Mouse (Mus musculus): Measurements from ENCODE around the gene Bach2. TPM values are rescaled to one million over a fixed set of nuclear protein-coding genes. Genes with fewer than 3 reads are reported as not detected.

The Bach2 gene
- polyA plus RNA-seq, 2 experiments = 0.45 to 0.67 TPM

- TF ChIP-seq CTCF (IDR thresholded peaks at IDR 0.05; ENCODE audit: low read depth) = peak; percentile 50
- no peak for TF ChIP-seq EP300 (IDR thresholded peaks at IDR 0.05; ENCODE audit: low read depth)
- no peak overlapping the region for H3K27ac ChIP-seq
- no peaks in the 10 kb centered on the region for H3K27me3 ChIP-seq (ENCODE audit: control insufficient read depth, insufficient read depth, low read length)
- H3K36me3 ChIP-seq (replicated peaks; ENCODE audit: control insufficient read depth, insufficient read depth, low read depth) = no peaks in the 10 kb centered on the region
- H3K9ac ChIP-seq (replicated peaks) = no peak overlapping the region
- ATAC-seq (ENCODE audit: insufficient read depth) = peak; percentile 62
- H3K4me3 ChIP-seq (ENCODE audit: insufficient read depth in 1 of 2, low read depth in 2 of 2, low read length in 2 of 2) = no peak overlapping the region
- peaks cover 0 to 9% of the 10 kb centered on the region in 2 experiments; a peak in 1 of 4 replicates for H3K4me1 ChIP-seq (replicated peaks; ENCODE audit: control insufficient read depth in 2 of 2, insufficient read depth in 2 of 2, low read length in 1 of 2)
- 48% methylated on average over 12 of the region's 12 CpGs for WGBS (ENCODE audit: insufficient replicate concordance)
- H3K4me2 ChIP-seq (ENCODE audit: low read depth) = no peak overlapping the region
- H3K9me3 ChIP-seq (ENCODE audit: control insufficient read depth, low read length) = no peaks in the 10 kb centered on the region
- no peak for DNase-seq (ENCODE audit: low read depth in 3 of 3, low spot score in 3 of 3)
These were observed 323.0 kb downstream of the Bach2 start for GRCm38 (mm10) chr4:32561555-32562095.

- H3K27ac ChIP-seq = no peak overlapping the region
- no peak for DNase-seq (ENCODE audit: low read depth in 3 of 3, low spot score in 3 of 3)
These were observed 323.9 kb downstream of the Bach2 start for GRCm38 (mm10) chr4:32562319-32563115.

GRCm38 (mm10) chr4:32564416-32564815 lies 325.8 kb downstream of the Bach2 start:
- Histone ChIP-seq H3K4me1 (replicated peaks; ENCODE audit: control insufficient read depth in 2 of 2, insufficient read depth in 2 of 2, low read length in 1 of 2) (peaks cover 0 to 13% of the 10 kb centered on the region in 2 experiments; a peak in 1 of 4 replicates), H3K9me3 (ENCODE audit: control insufficient read depth, low read length) (no peaks in the 10 kb centered on the region), H3K27me3 (ENCODE audit: control insufficient read depth, insufficient read depth, low read length) (no peaks in the 10 kb centered on the region), H3K36me3 (replicated peaks; ENCODE audit: control insufficient read depth, insufficient read depth, low read depth) (no peaks in the 10 kb centered on the region), H3K4me2 (ENCODE audit: low read depth) (no peak overlapping the region), H3K4me3 (ENCODE audit: insufficient read depth in 1 of 2, low read depth in 2 of 2, low read length in 2 of 2) (no peak overlapping the region), H3K27ac (no peak overlapping the region), H3K9ac (replicated peaks) (no peak overlapping the region)
- DNase-seq (ENCODE audit: low read depth in 3 of 3, low spot score in 3 of 3) = no peak
- WGBS (ENCODE audit: insufficient replicate concordance) = 62% methylated on average over 7 of the region's 7 CpGs
- ATAC-seq (ENCODE audit: insufficient read depth) = no peak
- TF ChIP-seq CTCF (IDR thresholded peaks at IDR 0.05; ENCODE audit: low read depth) = no peak
- TF ChIP-seq EP300 (IDR thresholded peaks at IDR 0.05; ENCODE audit: low read depth) = no peak

More at GRCm38 (mm10) chr4:32562319-32563115, 323.9 kb downstream of the Bach2 start:
- no peak for ATAC-seq (ENCODE audit: insufficient read depth)
- H3K36me3 ChIP-seq (replicated peaks; ENCODE audit: control insufficient read depth, insufficient read depth, low read depth) = no peaks in the 10 kb centered on the region
- WGBS (ENCODE audit: insufficient replicate concordance) = 80% methylated on average over 35 of the region's 35 CpGs
- no peaks in the 10 kb centered on the region for H3K27me3 ChIP-seq (ENCODE audit: control insufficient read depth, insufficient read depth, low read length)
- H3K4me2 ChIP-seq (ENCODE audit: low read depth) = no peak overlapping the region
- no peaks in the 10 kb centered on the region for H3K9me3 ChIP-seq (ENCODE audit: control insufficient read depth, low read length)
- no peak overlapping the region for H3K9ac ChIP-seq (replicated peaks)
- TF ChIP-seq CTCF (IDR thresholded peaks at IDR 0.05; ENCODE audit: low read depth) (no peak), EP300 (IDR thresholded peaks at IDR 0.05; ENCODE audit: low read depth) (no peak)
- H3K4me1 ChIP-seq (replicated peaks; ENCODE audit: control insufficient read depth in 2 of 2, insufficient read depth in 2 of 2, low read length in 1 of 2) = peaks cover 0 to 9% of the 10 kb centered on the region in 2 experiments; a peak in 1 of 4 replicates
- no peak overlapping the region for H3K4me3 ChIP-seq (ENCODE audit: insufficient read depth in 1 of 2, low read depth in 2 of 2, low read length in 2 of 2)

- no peak for DNase-seq (ENCODE audit: low read depth in 3 of 3, low spot score in 3 of 3)
- WGBS (ENCODE audit: insufficient replicate concordance) = 22% methylated on average over 8 of the region's 8 CpGs
- Histone ChIP-seq H3K27me3 (ENCODE audit: control insufficient read depth, insufficient read depth, low read length) (no peaks in the 10 kb centered on the region), H3K4me1 (replicated peaks; ENCODE audit: control insufficient read depth in 2 of 2, insufficient read depth in 2 of 2, low read length in 1 of 2) (peaks cover 0 to 17% of the 10 kb centered on the region in 2 experiments; a peak in 1 of 4 replicates), H3K27ac (no peak overlapping the region), H3K9me3 (ENCODE audit: control insufficient read depth, low read length) (no peaks in the 10 kb centered on the region), H3K4me2 (ENCODE audit: low read depth) (no peak overlapping the region), H3K4me3 (ENCODE audit: insufficient read depth in 1 of 2, low read depth in 2 of 2, low read length in 2 of 2) (no peak overlapping the region), H3K9ac (replicated peaks) (no peak overlapping the region), H3K36me3 (replicated peaks; ENCODE audit: control insufficient read depth, insufficient read depth, low read depth) (no peaks in the 10 kb centered on the region)
- ATAC-seq (ENCODE audit: insufficient read depth) = no peak
- TF ChIP-seq CTCF (IDR thresholded peaks at IDR 0.05; ENCODE audit: low read depth) = no peak
These were observed 326.3 kb downstream of the Bach2 start for GRCm38 (mm10) chr4:32564918-32565317.

- H3K4me2 ChIP-seq (ENCODE audit: low read depth) = no peak overlapping the region
- no peaks in the 10 kb centered on the region for H3K36me3 ChIP-seq (replicated peaks; ENCODE audit: control insufficient read depth, insufficient read depth, low read depth)
- no peak for ATAC-seq (ENCODE audit: insufficient read depth)
- TF ChIP-seq CTCF (IDR thresholded peaks at IDR 0.05; ENCODE audit: low read depth) (no peak), EP300 (IDR thresholded peaks at IDR 0.05; ENCODE audit: low read depth) (no peak)
- WGBS (ENCODE audit: insufficient replicate concordance) = 51% methylated on average over 4 of the region's 4 CpGs
- no peak overlapping the region for H3K27ac ChIP-seq
- no peak for DNase-seq (ENCODE audit: low read depth in 3 of 3, low spot score in 3 of 3)
- no peak overlapping the region for H3K9ac ChIP-seq (replicated peaks)
- no peaks in the 10 kb centered on the region for H3K27me3 ChIP-seq (ENCODE audit: control insufficient read depth, insufficient read depth, low read length)
- no peaks in the 10 kb centered on the region for H3K9me3 ChIP-seq (ENCODE audit: control insufficient read depth, low read length)
- H3K4me1 ChIP-seq (replicated peaks; ENCODE audit: control insufficient read depth in 2 of 2, insufficient read depth in 2 of 2, low read length in 1 of 2) = peaks cover 0 to 12% of the 10 kb centered on the region in 2 experiments; a peak in 2 of 4 replicates
- no peak overlapping the region for H3K4me3 ChIP-seq (ENCODE audit: insufficient read depth in 1 of 2, low read depth in 2 of 2, low read length in 2 of 2)
These were observed 330.4 kb downstream of the Bach2 start for GRCm38 (mm10) chr4:32569054-32569453.
